Mouse (Mus musculus) megakaryocyte, embryonic 14.5 days (primary cell): ENCODE measurements at regions not wholly inside any gene's neighbourhood (a gene's known extent, or its start where the extent isn't known, plus 50 kb on each side); places are given as distances from the start of the nearest gene placed in this dataset.

Source experiments
- FLI1 ChIP-seq: IDR thresholded peaks from 2 replicates; pipeline ENCODE4 v1.6.1; 2012; ENCODE audit warnings: low read length, inconsistent platforms, mixed read lengths
- GATA1 ChIP-seq: IDR thresholded peaks from 3 replicates; pipeline ENCODE4 v1.6.1; 2012; ENCODE audit warnings: mixed read lengths, low read length, inconsistent platforms, borderline replicate concordance

DNA sequence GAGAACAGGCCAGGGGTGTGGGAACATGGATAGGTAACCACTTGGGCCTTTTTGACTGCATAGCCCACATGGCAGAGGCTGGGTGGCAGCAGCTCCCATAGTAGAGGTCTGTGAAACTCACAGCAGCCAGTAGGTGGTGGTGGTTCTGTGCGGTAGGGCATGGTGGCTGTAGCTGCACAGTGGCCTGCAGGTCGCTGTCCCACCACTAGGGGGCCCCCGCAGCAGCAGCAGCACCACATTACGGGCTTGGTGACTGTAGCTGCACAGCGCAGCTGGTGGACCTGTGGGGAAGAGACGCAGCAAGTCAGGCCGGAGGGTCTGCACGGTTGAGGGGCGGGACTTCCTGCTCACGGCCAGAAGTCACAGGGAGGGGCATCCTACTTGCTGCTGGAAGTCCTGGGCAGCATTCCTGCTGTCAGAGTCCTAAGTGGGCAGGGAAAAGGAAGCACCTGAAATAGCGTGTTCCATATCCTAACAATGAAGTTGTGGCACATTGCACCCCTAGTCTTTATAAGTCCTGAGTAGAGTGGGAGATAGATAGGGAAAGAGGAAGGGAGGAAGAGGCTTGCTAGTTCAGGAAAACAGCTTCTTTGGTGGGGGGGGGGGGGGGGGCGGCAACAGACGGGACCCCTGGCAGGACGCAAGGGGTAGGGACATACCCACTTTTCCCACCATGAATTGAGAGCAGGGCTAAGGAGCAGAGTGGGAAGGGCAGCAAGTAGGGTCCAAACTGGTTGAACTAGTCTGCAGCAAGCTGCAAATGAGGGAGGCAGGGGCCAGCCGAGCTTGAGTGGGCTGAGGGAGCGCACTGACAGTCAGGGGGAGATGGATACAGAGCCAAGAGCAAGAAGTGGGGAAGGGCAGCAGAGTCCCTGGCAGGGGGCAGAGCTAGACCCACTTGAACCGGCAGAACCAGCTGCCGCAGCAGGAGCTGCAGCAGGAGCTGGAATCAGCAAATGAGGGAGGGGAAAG, 141.4 kb downstream of the Zxdb start:
- TF ChIP-seq GATA1 (no peak), FLI1 (no peak)
